25 mouse cellular contexts compared by ENCODE assay signal in the genomic region with DNA sequence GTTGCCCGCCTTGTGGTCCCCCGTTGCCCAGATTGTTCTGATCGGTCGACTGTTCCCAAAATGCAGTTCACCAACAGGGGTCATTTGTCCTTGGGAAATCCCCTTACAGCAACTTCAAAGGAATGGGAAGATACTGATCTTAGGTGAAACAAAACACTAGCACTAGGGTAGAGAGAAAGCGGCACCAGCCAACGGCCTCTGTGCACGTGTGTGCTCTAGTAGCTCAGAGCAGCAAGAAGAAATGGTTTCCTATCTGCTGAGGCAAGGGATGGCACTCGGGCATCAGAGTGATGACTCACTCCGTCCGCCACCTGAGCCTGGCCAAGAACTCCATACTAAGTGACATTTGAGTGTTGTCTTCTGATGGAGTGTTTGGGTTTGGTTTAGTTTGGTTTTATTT. TPM values are rescaled to one million over a fixed set of nuclear protein-coding genes. Genes with fewer than 3 reads are reported as not detected.
DNase-seq lines count a peak whose midpoint lies in the region; ATAC-seq lines count a peak whose summit lies in the region.
"Had no signal": no experiment of that assay in that cellular context is flagged by ENCODE, and none has a peak within 500 bp of the region (broad histone marks: within the 10 kb centered on the region; RNA-seq: fewer than 3 reads in every experiment).

No protein-coding gene starts in this region.

- no peak for DNase-seq in heart, embryonic 10.5 days (ENCODE audit: low spot score)
- DNase-seq in heart, postnatal 36 days, result no peak
- peak; percentile 23 for DNase-seq in thymus, postnatal 25 days
- no peak for DNase-seq in thymus, postnatal 0 days (ENCODE audit: low spot score)
- DNase-seq in ES-CJ7 (ENCODE audit: low read depth, low spot score), result peak; percentile 19
- DNase-seq in ovary, postnatal 10 days (ENCODE audit: low spot score), result no peak
- no peak for DNase-seq in gastrocnemius, postnatal 25 days
- DNase-seq: adrenal gland, postnatal 25 days; B cell, adult 2 months; embryo, embryonic 11 days; gastrocnemius, postnatal 36 days; liver, postnatal 0 days; lung, postnatal 10 days had no signal

- H3K27me3 ChIP-seq in heart, embryonic 10.5 days (ENCODE audit: insufficient read depth, poor library complexity, severe bottlenecking), result no peaks in the 10 kb centered on the region
- H3K27me3 ChIP-seq: embryonic facial prominence, embryonic 13.5 days; forebrain, embryonic 12.5 days; heart, embryonic 15.5 days; Patski had no signal

- no peak overlapping the region for H3K4me3 ChIP-seq in heart, embryonic 10.5 days
- H3K4me3 ChIP-seq: embryonic facial prominence, embryonic 13.5 days; erythroblast, embryonic 14.5 days; forebrain, embryonic 12.5 days; heart, embryonic 15.5 days; layer of hippocampus, adult 2 months; midbrain, embryonic 10.5 days; myocyte had no signal

- peaks cover 67% of the 10 kb centered on the region for H3K4me1 ChIP-seq in heart, embryonic 10.5 days

- intact Hi-C loops in heart, postnatal 36 days (cut with DNase I), result no loop called here

- peak; percentile 67 for ATAC-seq in inflammation-experienced regulatory T-cells, adult 6 months
- ATAC-seq: hindbrain, embryonic 16.5 days; intestine, postnatal 0 days; liver, postnatal 0 days; midbrain, embryonic 16.5 days; Patski had no signal

- 51% methylated on average over 10 of the region's 10 CpGs for WGBS in heart, embryonic 10.5 days

- peaks cover 63% of the 10 kb centered on the region for H3K36me3 ChIP-seq in heart, embryonic 10.5 days

- H3K9me3 ChIP-seq in heart, embryonic 10.5 days, result no peaks in the 10 kb centered on the region
- H3K9me3 ChIP-seq: embryonic facial prominence, embryonic 13.5 days; forebrain, embryonic 12.5 days; heart, embryonic 15.5 days; midbrain, embryonic 10.5 days had no signal

- peak overlapping the region; percentile 24; the same call in 1 of the 2 replicates for H3K27ac ChIP-seq in heart, embryonic 10.5 days
- H3K27ac ChIP-seq: embryonic facial prominence, embryonic 13.5 days; forebrain, embryonic 12.5 days; heart, embryonic 15.5 days; layer of hippocampus, adult 2 months; midbrain, embryonic 10.5 days had no signal

RNA-seq across cellular contexts. Expression of a gene that starts 12.8 kb away (rescaled TPM):
- 11.7 and 13.1 TPM in 2 replicates for polyA plus RNA-seq in heart, embryonic 10.5 days (2016; fragmentation: Nextera tagmentation; extraction: Ambion mirVana)
- total RNA-seq in heart, postnatal 36 days (2021), result 10 to 100 TPM; 19.2 to 20.0 TPM
- polyA plus RNA-seq in thymus, postnatal 0 days (2015; fragmentation: Nextera tagmentation; extraction: Ambion mirVana), result 22.8 and 27.7 TPM in 2 replicates
- polyA plus RNA-seq in inflammation-experienced regulatory T-cells, adult 6 months (2017; shearing (Covaris generic)), result 10 to 100 TPM; 13.5 to 22.5 (median 19.3) TPM
- 1 to 10 TPM; 8.3 to 8.7 TPM for total RNA-seq in gastrocnemius, postnatal 25 days (2021)

Comparison
In these comparisons a context has a peak if more than half of its experiments do, and no peak if none do; other contexts are left out.
1. DNase-seq: peak in thymus, postnatal 25 days (single experiment) and ES-CJ7 (single experiment); none in heart, embryonic 10.5 days (single experiment), heart, postnatal 36 days (0 of 2), thymus, postnatal 0 days (single experiment), ovary, postnatal 10 days (single experiment) and gastrocnemius, postnatal 25 days (single experiment).